Mouse (Mus musculus) frontal cortex, postnatal 36 days (tissue): Measurements from ENCODE around the gene Myh7b.

Experiments
- DNase-seq, 2 experiments: peaks; one replicate each; pipeline ENCODE4 v3.0.0; 2022; ENCODE audit warnings: low spot score in 2 of 2

Myh7b gene

GRCm38 (mm10) chr2:155633731-155634130 lies 22.7 kb downstream of the Myh7b start:
- no peak for DNase-seq

GRCm38 (mm10) chr2:155634562-155634961 lies 23.6 kb downstream of the Myh7b start:
- no peak for DNase-seq

- DNase-seq, result no peak
Observed at GRCm38 (mm10) chr2:155635961-155636360, 24.9 kb downstream of the Myh7b start.

- no peak for DNase-seq
Observed at GRCm38 (mm10) chr2:155636881-155637280, 25.9 kb downstream of the Myh7b start.

GRCm38 (mm10) chr2:155637411-155637810 lies 26.4 kb downstream of the Myh7b start:
- no peak for DNase-seq

GRCm38 (mm10) chr2:155640656-155641055 lies 29.6 kb downstream of the Myh7b start:
- peak in 1 of 2 experiments; percentile 79 for DNase-seq

GRCm38 (mm10) chr2:155641540-155642472 lies 30.8 kb downstream of the Myh7b start:
- DNase-seq, result peak in 1 of 2 experiments; percentile 41

- no peak for DNase-seq
Observed at GRCm38 (mm10) chr2:155645746-155646145, 34.7 kb downstream of the Myh7b start.

GRCm38 (mm10) chr2:155652618-155653017 lies 41.6 kb downstream of the Myh7b start:
- DNase-seq, result no peak

- no peak for DNase-seq
Observed at GRCm38 (mm10) chr2:155655759-155656372, 44.9 kb downstream of the Myh7b start.

GRCm38 (mm10) chr2:155662390-155662789 lies 51.4 kb downstream of the Myh7b start:
- DNase-seq, result no peak

GRCm38 (mm10) chr2:155663097-155663496 lies 52.1 kb downstream of the Myh7b start:
- peak in 1 of 2 experiments; percentile 72 for DNase-seq

- DNase-seq, result no peak
Observed at GRCm38 (mm10) chr2:155663910-155664460, 53.0 kb downstream of the Myh7b start.

GRCm38 (mm10) chr2:155667881-155668280 lies 56.9 kb downstream of the Myh7b start:
- no peak for DNase-seq

- no peak for DNase-seq
Observed at GRCm38 (mm10) chr2:155668461-155668860, 57.4 kb downstream of the Myh7b start.

- DNase-seq, result no peak
Observed at GRCm38 (mm10) chr2:155671236-155671635, 60.2 kb downstream of the Myh7b start.

- peak in 1 of 2 experiments; percentile 46 for DNase-seq
Observed at GRCm38 (mm10) chr2:155673546-155673945, 62.5 kb downstream of the Myh7b start.

GRCm38 (mm10) chr2:155675118-155675517 lies 64.1 kb downstream of the Myh7b start:
- no peak for DNase-seq

GRCm38 (mm10) chr2:155679586-155680110 lies 68.6 kb downstream of the Myh7b start:
- DNase-seq, result no peak

GRCm38 (mm10) chr2:155680591-155680990 lies 69.6 kb downstream of the Myh7b start:
- DNase-seq, result no peak

GRCm38 (mm10) chr2:155681194-155681593 lies 70.2 kb downstream of the Myh7b start:
- DNase-seq, result no peak

GRCm38 (mm10) chr2:155681874-155682273 lies 70.9 kb downstream of the Myh7b start:
- no peak for DNase-seq
